Mouse (Mus musculus) adrenal gland, postnatal 25 days (tissue): ENCODE data around the gene H3f3b. TPM values are rescaled to one million over a fixed set of nuclear protein-coding genes. Genes with fewer than 3 reads are reported as not detected.

Source experiments
- DNase-seq: peaks from one replicate; pipeline ENCODE4 v3.0.0; 2021; ENCODE audit warnings: mixed read lengths
- total RNA-seq: library from RNA; stranded (reverse); gene quantifications from 2 replicates; pipeline ENCODE4 v1.2.3, GENCODE M21; 2021

H3f3b gene
- total RNA-seq, 1 experiment from 2014 or later: 377 TPM

DNA sequence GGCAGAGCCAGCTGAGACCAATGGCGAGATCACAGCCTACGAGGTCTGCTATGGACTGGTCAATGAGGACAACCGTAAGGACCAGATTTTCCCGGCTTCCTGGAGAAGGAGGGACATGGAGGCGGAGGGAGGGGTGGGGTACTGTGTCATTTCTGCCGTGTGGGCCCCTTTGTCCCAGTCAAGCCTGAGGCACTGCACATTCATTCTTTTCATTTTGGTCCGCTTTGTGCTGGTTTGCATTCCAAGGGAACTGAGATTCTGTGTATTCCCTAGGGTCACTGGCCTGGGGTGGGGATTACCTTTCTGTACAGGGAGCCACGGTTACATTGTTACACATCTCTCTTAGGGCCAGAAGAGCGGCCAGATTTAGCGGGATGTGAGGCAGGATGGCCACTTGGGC lies 27.2 kb downstream of the H3f3b start:
- DNase-seq: no peak

GRCm38 (mm10) chr11:115999538-116000143 lies 28.1 kb downstream of the H3f3b start:
- peak; percentile 75 for DNase-seq

- no peak for DNase-seq
Observed at GRCm38 (mm10) chr11:115999027-115999426, 28.7 kb downstream of the H3f3b start.

DNA sequence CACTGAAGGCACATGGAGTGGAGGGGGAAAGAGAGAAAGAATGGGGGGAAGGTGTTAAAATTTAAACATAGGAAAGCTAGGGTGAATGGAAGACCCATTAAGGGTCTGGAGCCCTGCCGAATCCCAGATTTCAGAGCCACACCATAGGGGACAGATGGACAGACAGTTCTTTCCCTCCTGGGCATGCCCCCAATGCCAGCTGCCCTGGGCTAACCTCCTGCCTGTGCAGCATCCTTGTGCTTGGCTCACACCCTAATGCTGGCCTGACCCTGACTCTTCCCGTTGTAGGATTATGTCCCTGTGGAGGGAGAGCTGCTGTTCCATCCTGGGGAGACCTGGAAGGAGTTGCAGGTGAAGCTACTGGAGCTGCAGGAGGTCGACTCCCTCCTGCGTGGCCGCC lies 30.1 kb downstream of the H3f3b start:
- no peak for DNase-seq

DNA sequence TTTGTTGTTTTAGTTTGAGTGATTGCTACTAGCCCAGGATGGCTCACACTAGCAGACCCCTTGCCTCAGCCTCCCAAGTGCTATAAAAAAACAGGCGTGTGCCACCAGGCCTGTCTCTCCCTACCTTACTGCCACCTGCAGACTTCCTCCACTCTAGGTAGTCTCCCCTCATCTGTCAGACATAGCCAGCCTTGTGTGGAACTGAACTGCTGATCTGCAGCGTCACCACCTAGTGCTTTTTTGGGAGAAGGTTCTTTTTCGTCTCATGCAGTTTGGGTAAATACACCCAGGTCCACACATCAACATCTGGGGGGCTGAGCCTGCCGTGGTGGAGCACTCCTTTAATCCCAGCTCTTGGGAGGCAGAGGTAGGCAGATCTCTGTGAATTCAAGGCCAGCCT lies 30.7 kb downstream of the H3f3b start:
- DNase-seq: no peak

- DNase-seq: no peak
Observed at GRCm38 (mm10) chr11:115995256-115995655, 32.5 kb downstream of the H3f3b start.

- DNase-seq: no peak
Observed at GRCm38 (mm10) chr11:115992098-115992497, 35.7 kb downstream of the H3f3b start.

GRCm38 (mm10) chr11:115989686-115990085 lies 38.1 kb downstream of the H3f3b start:
- no peak for DNase-seq

GRCm38 (mm10) chr11:115983291-115983690 lies 44.5 kb downstream of the H3f3b start:
- no peak for DNase-seq

DNA sequence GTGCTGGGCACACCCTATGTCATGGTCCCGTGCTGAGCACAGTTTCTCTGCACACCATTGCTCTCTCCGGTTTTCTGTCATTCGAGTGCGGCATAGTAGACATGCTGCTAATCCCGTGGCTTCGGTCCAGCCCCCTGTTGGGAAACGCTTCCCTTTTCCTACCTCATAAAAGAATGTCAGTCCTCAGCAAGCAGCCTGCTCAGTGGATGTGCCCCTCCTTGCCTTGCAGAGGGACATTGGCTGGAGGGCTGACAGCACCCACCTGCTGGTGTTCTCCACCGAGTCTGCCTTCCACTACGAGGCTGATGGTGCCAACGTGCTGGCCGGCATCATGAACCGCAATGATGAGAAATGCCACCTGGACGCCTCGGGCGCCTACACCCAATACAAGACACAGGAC lies 45.3 kb downstream of the H3f3b start:
- DNase-seq: no peak

DNA sequence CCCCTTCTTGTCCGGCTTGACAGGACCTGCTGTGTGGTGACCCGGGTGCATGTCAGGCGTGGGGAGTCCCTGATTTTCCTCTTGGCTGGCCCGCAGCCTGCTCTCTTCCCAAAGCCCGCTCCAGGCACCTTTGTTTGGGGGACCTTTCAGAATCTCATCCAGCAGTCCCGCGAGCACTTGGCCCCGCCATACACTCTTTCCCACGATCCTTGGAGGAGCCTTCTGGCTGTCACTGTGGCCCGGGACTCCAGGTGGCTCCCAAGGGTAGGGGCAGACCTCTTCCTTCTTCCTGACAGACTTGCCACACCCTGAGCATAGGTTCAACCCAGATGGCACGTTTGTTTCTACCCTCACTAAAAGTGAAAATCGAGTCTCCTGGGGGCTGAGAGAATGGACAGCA lies 52.2 kb downstream of the H3f3b start:
- DNase-seq: no peak

GRCm38 (mm10) chr11:115975083-115975420 lies 52.7 kb downstream of the H3f3b start:
- DNase-seq: no peak

DNA sequence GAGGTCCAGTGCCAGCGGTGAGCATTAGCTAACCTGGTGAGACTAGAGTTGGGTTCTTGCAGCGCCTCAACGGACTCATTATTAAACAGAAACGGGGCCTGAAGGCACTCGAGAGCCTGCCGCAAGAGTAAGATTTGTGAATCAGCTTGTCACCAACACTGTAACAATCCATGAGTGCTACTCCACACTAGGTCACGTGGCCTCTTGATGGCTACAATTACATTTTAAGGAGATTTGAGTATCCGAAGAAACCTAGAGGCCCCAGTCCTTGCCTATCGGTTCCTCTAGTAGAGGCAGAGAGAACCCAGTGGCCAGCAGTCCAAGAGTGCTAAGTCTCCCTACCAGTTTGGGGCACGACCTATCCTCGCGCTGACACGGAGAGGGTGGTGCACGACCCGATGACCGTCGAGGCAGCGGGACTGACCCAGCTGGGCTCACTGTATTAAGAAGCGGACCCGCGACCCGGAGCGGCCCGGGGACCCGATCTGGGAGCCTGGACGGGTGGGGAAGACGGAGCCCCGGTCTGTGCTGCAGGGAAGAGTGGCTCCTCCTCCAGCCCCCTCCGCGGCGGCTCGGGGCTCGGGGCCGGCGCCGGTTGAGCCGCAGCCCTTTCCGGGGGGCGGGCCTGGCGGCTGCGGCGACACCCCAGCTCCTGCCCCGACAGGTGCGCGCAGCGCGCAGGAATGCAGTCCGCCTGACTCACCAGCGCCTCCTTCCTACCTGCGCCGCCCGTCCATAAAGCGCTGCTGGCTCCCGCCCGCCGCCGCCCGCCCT lies 53.3 kb downstream of the H3f3b start, which contains the start of gene Itgb4:
Itgb4 (plus strand) TSS at position 401 of the 774 bp plus-strand sequence.
- DNase-seq: peak; percentile 15

Other genes starting within 250 kb of the H3f3b start
- gene Caskin2, start 214.3 kb downstream of the H3f3b start, total RNA-seq: 56.2 and 73.4 TPM in 2 replicates
- gene Tsen54, start 213.2 kb downstream of the H3f3b start, total RNA-seq: 20.7 and 27.4 TPM in 2 replicates
- gene Llgl2, start 203.9 kb downstream of the H3f3b start, total RNA-seq: 8.4 and 11.8 TPM in 2 replicates
- gene Myo15b, start 169.6 kb downstream of the H3f3b start, total RNA-seq: 0.36 TPM in 1 of 2 replicates, not detected in the other
- gene Smim5, start 128.0 kb downstream of the H3f3b start, total RNA-seq: 0.73 TPM in 1 of 2 replicates, not detected in the other
- gene Smim6, start 115.9 kb downstream of the H3f3b start, total RNA-seq: not detected in 2 replicates
- 32.0 and 41.3 TPM in 2 replicates for gene Sap30bp, start 94.7 kb downstream of the H3f3b start, total RNA-seq
- 31.4 and 37.1 TPM in 2 replicates for gene Recql5, start 94.5 kb downstream of the H3f3b start, total RNA-seq
- 2.0 and 4.1 TPM in 2 replicates for gene Itgb4, start 53.3 kb downstream of the H3f3b start, total RNA-seq
- 31.8 and 49.7 TPM in 2 replicates for gene Galk1, start 15.2 kb downstream of the H3f3b start, total RNA-seq
- gene Unk, start 2.4 kb upstream of the H3f3b start, total RNA-seq: 25.8 and 27.4 TPM in 2 replicates
- gene Unc13d, start 50.0 kb upstream of the H3f3b start, total RNA-seq: 0.24 and 0.79 TPM in 2 replicates
- 189 and 195 TPM in 2 replicates for gene Wbp2, start 59.0 kb upstream of the H3f3b start, total RNA-seq
- gene Trim47, start 99.2 kb upstream of the H3f3b start, total RNA-seq: 17.1 and 20.2 TPM in 2 replicates
- gene Trim65, start 103.2 kb upstream of the H3f3b start, total RNA-seq: 12.2 and 12.9 TPM in 2 replicates
- gene Mrpl38, start 110.9 kb upstream of the H3f3b start, total RNA-seq: 86.5 and 103 TPM in 2 replicates
- gene Fbf1, start 140.2 kb upstream of the H3f3b start, total RNA-seq: 47.4 and 53.0 TPM in 2 replicates
- 21.5 and 27.1 TPM in 2 replicates for gene Ten1, start 170.9 kb upstream of the H3f3b start, total RNA-seq
- gene Acox1, start 171.1 kb upstream of the H3f3b start, total RNA-seq: 182 and 184 TPM in 2 replicates
- 1.00 and 1.5 TPM in 2 replicates for gene Evpl, start 210.1 kb upstream of the H3f3b start, total RNA-seq
- gene Srp68, start 246.3 kb upstream of the H3f3b start, total RNA-seq: 68.1 and 70.9 TPM in 2 replicates